Mouse (Mus musculus): ENCODE measurements at regions not wholly inside any gene's neighbourhood (a gene's known extent, or its start where the extent isn't known, plus 50 kb on each side); places are given as distances from the start of the nearest gene placed in this dataset.

- Histone ChIP-seq H3K9me3 (replicated peaks; ENCODE audit: insufficient read depth, low read length) (no peaks in the 10 kb centered on the region), H3K27me3 (ENCODE audit: control insufficient read depth in 1 of 2, insufficient read depth in 2 of 2, low read length in 2 of 2) (no peaks in the 10 kb centered on the region), H3K4me3 (ENCODE audit: control insufficient read depth in 1 of 2, insufficient read depth in 1 of 2, low read depth in 2 of 2, low read length in 2 of 2) (no peak overlapping the region), H3K4me1 (ENCODE audit: control insufficient read depth in 1 of 2, insufficient read depth in 2 of 2, low read length in 2 of 2) (no peaks in the 10 kb centered on the region), H3K27ac (ENCODE audit: control insufficient read depth, low read depth, low read length) (no peak overlapping the region), H3K79me2 (ENCODE audit: control insufficient read depth, insufficient read depth, low read length, poor library complexity) (no peaks in the 10 kb centered on the region), H3K9ac (ENCODE audit: control insufficient read depth, low read depth, low read length, poor library complexity, severe bottlenecking) (no peak overlapping the region), H3K36me3 (ENCODE audit: control insufficient read depth in 1 of 2, insufficient read depth in 2 of 2, low read length in 2 of 2) (no peaks in the 10 kb centered on the region)
- no peak for DNase-seq (ENCODE audit: low read depth, low spot score)
- TF ChIP-seq MAZ (IDR thresholded peaks at IDR 0.05; ENCODE audit: low read depth, low read length) (no peak), SMC3 (IDR thresholded peaks at IDR 0.05; ENCODE audit: low read depth, low read length) (no peak)
These were observed 97.2 kb upstream of the Nck2 start for GRCm38 (mm10) chr1:43347152-43347551.

- Histone ChIP-seq H3K4me1 (ENCODE audit: control insufficient read depth in 1 of 2, insufficient read depth in 2 of 2, low read length in 2 of 2) (no peaks in the 10 kb centered on the region), H3K27ac (ENCODE audit: control insufficient read depth, low read depth, low read length) (no peak overlapping the region), H3K27me3 (ENCODE audit: control insufficient read depth in 1 of 2, insufficient read depth in 2 of 2, low read length in 2 of 2) (no peaks in the 10 kb centered on the region), H3K4me3 (ENCODE audit: control insufficient read depth in 1 of 2, insufficient read depth in 1 of 2, low read depth in 2 of 2, low read length in 2 of 2) (no peak overlapping the region), H3K79me2 (ENCODE audit: control insufficient read depth, insufficient read depth, low read length, poor library complexity) (no peaks in the 10 kb centered on the region), H3K9me3 (replicated peaks; ENCODE audit: insufficient read depth, low read length) (no peaks in the 10 kb centered on the region), H3K9ac (ENCODE audit: control insufficient read depth, low read depth, low read length, poor library complexity, severe bottlenecking) (no peak overlapping the region), H3K36me3 (ENCODE audit: control insufficient read depth in 1 of 2, insufficient read depth in 2 of 2, low read length in 2 of 2) (no peaks in the 10 kb centered on the region)
- no peak for TF ChIP-seq CHD1 (IDR thresholded peaks at IDR 0.05; ENCODE audit: low read depth, low read length)
- TF ChIP-seq MXI1 (IDR thresholded peaks at IDR 0.05; ENCODE audit: low read depth, low read length), result no peak
- no peak for TF ChIP-seq ZC3H11A (IDR thresholded peaks at IDR 0.05; ENCODE audit: low read depth, low read length)
- no peak for TF ChIP-seq SMC3 (IDR thresholded peaks at IDR 0.05; ENCODE audit: low read depth, low read length)
- TF ChIP-seq RAD21 (IDR thresholded peaks at IDR 0.05; ENCODE audit: low read depth, low read length), result no peak
- TF ChIP-seq NELFE (IDR thresholded peaks at IDR 0.05; ENCODE audit: low read depth, low read length), result no peak
- no peak for TF ChIP-seq MEF2A (IDR thresholded peaks at IDR 0.05; ENCODE audit: extremely low read depth, insufficient replicate concordance, low read depth, low read length, poor library complexity, severe bottlenecking)
- TF ChIP-seq ZNF384 (IDR thresholded peaks at IDR 0.05; ENCODE audit: low read depth, low read length), result no peak
- no peak for TF ChIP-seq CHD2 (IDR thresholded peaks at IDR 0.05; ENCODE audit: low read length)
- no peak for TF ChIP-seq POLR2A (IDR thresholded peaks at IDR 0.05; ENCODE audit: control insufficient read depth in 1 of 2, insufficient read depth in 1 of 2, low read depth in 1 of 2, low read length in 2 of 2, poor library complexity in 1 of 2)
- TF ChIP-seq RCOR1 (IDR thresholded peaks at IDR 0.05; ENCODE audit: low read depth, low read length), result no peak
- DNase-seq (ENCODE audit: low read depth, low spot score), result no peak
These were observed 94.4 kb upstream of the Nck2 start for GRCm38 (mm10) chr1:43349966-43350365.

DNA sequence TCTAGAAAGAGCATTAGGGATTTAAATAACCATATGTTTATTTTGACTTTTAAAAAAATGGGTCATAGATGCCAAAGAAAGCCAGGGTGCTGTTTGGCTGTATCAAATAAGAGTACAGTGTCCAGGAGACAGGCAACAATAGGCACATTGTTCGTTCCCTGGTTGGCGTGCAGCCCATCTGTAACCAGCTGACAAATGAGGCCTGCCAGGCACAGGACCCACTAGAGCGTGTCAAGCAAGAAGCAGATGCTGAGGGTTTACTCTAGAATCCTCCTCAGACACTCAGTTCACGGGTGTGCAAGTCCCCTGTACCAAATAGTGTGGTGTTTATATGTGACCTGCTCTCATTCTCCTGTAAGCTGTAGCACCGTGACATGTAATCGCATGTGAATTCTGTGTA, 86.2 kb upstream of the Nck2 start:
- TF ChIP-seq JUND (IDR thresholded peaks at IDR 0.05; ENCODE audit: low read depth, low read length) (no peak), BHLHE40 (IDR thresholded peaks at IDR 0.05; ENCODE audit: borderline replicate concordance, low read depth, low read length) (no peak), MAFK (IDR thresholded peaks at IDR 0.05; ENCODE audit: borderline replicate concordance, low read depth, low read length) (no peak), TAL1 (IDR thresholded peaks at IDR 0.05; ENCODE audit: low read length) (no peak), ZNF384 (IDR thresholded peaks at IDR 0.05; ENCODE audit: low read depth, low read length) (no peak), KAT2A (conservative IDR thresholded peaks at IDR 0.05; ENCODE audit: low read depth, low read length) (no peak), ZMIZ1 (IDR thresholded peaks at IDR 0.05; ENCODE audit: low read depth, low read length) (no peak), GATA1 (IDR thresholded peaks at IDR 0.05; ENCODE audit: low read depth, low read length) (no peak), SMC3 (IDR thresholded peaks at IDR 0.05; ENCODE audit: low read depth, low read length) (no peak), POLR2AphosphoS5 (IDR thresholded peaks at IDR 0.05; ENCODE audit: borderline replicate concordance, low read depth, low read length) (no peak), SIN3A (IDR thresholded peaks at IDR 0.05; ENCODE audit: low read length) (no peak), CHD2 (IDR thresholded peaks at IDR 0.05; ENCODE audit: low read length) (no peak), RCOR1 (IDR thresholded peaks at IDR 0.05; ENCODE audit: low read depth, low read length) (no peak), NRF1 (IDR thresholded peaks at IDR 0.05; ENCODE audit: insufficient read depth, low read depth, low read length, poor library complexity, severe bottlenecking) (no peak), UBTF (IDR thresholded peaks at IDR 0.05; ENCODE audit: borderline replicate concordance, insufficient read depth, low read depth, low read length) (no peak)
- DNase-seq (ENCODE audit: low read depth, low spot score), result no peak
- H3K4me1 ChIP-seq (ENCODE audit: control insufficient read depth in 1 of 2, insufficient read depth in 2 of 2, low read length in 2 of 2), result no peaks in the 10 kb centered on the region
- H3K27me3 ChIP-seq (ENCODE audit: control insufficient read depth in 1 of 2, insufficient read depth in 2 of 2, low read length in 2 of 2), result no peaks in the 10 kb centered on the region
- no peaks in the 10 kb centered on the region for H3K36me3 ChIP-seq (ENCODE audit: control insufficient read depth in 1 of 2, insufficient read depth in 2 of 2, low read length in 2 of 2)
- H3K27ac ChIP-seq (ENCODE audit: control insufficient read depth, low read depth, low read length), result no peak overlapping the region
- no peak overlapping the region for H3K9ac ChIP-seq (ENCODE audit: control insufficient read depth, low read depth, low read length, poor library complexity, severe bottlenecking)
- H3K79me2 ChIP-seq (ENCODE audit: control insufficient read depth, insufficient read depth, low read length, poor library complexity), result no peaks in the 10 kb centered on the region
- no peak overlapping the region for H3K4me3 ChIP-seq (ENCODE audit: control insufficient read depth in 1 of 2, insufficient read depth in 1 of 2, low read depth in 2 of 2, low read length in 2 of 2)
- H3K9me3 ChIP-seq (replicated peaks; ENCODE audit: insufficient read depth, low read length), result no peaks in the 10 kb centered on the region
